Mouse (Mus musculus): ENCODE results near the gene Itpa. TPM values are rescaled to one million over a fixed set of nuclear protein-coding genes. Genes with fewer than 3 reads are reported as not detected.

Gene Itpa
- total RNA-seq, 2 experiments from 2014 or later, result 10.8 to 16.2 TPM

GRCm38 (mm10) chr2:130705178-130705577 is 37.8 kb downstream of the Itpa start:
- DNase-seq, result no peak
- Histone ChIP-seq H3K27ac (no peak overlapping the region), H3K4me3 (no peak overlapping the region)
- intact Hi-C loops (cut with DNase I), result no loop called here
- TF ChIP-seq CTCF (IDR thresholded peaks at IDR 0.05), result peak; percentile 12; the same call in 1 of the 2 replicates

- TF ChIP-seq CTCF (IDR thresholded peaks at IDR 0.05), result no peak
- DNase-seq, result no peak
- Histone ChIP-seq H3K4me3 (no peak overlapping the region), H3K27ac (no peak overlapping the region)
- intact Hi-C loops (cut with DNase I), result no loop called here
Measured at GRCm38 (mm10) chr2:130706602-130707001, 39.2 kb downstream of the Itpa start.

- Histone ChIP-seq H3K4me3 (no peak overlapping the region), H3K27ac (no peak overlapping the region)
- DNase-seq, result no peak
- intact Hi-C loops (cut with DNase I), result no loop called here
- no peak for TF ChIP-seq CTCF (IDR thresholded peaks at IDR 0.05)
Measured at GRCm38 (mm10) chr2:130707057-130707456, 39.6 kb downstream of the Itpa start.

- Histone ChIP-seq H3K4me3 (no peak overlapping the region), H3K27ac (no peak overlapping the region)
- DNase-seq, result no peak
- intact Hi-C loops (cut with DNase I), result no loop called here
- TF ChIP-seq CTCF (IDR thresholded peaks at IDR 0.05), result no peak
Measured at GRCm38 (mm10) chr2:130717951-130718350, 50.5 kb downstream of the Itpa start.

GRCm38 (mm10) chr2:130724369-130724768 is 57.0 kb downstream of the Itpa start:
- Histone ChIP-seq H3K27ac (no peak overlapping the region), H3K4me3 (no peak overlapping the region)
- intact Hi-C loops (cut with DNase I), result no loop called here
- no peak for TF ChIP-seq CTCF (IDR thresholded peaks at IDR 0.05)
- DNase-seq, result no peak

GRCm38 (mm10) chr2:130727752-130728151 is 60.3 kb downstream of the Itpa start:
- DNase-seq, result no peak
- Histone ChIP-seq H3K4me3 (no peak overlapping the region), H3K27ac (no peak overlapping the region)
- no peak for TF ChIP-seq CTCF (IDR thresholded peaks at IDR 0.05)
- intact Hi-C loops (cut with DNase I), result no loop called here

- Histone ChIP-seq H3K4me3 (no peak overlapping the region), H3K27ac (no peak overlapping the region)
- DNase-seq, result no peak
- intact Hi-C loops (cut with DNase I), result no loop called here
- TF ChIP-seq CTCF (IDR thresholded peaks at IDR 0.05), result no peak
Measured at GRCm38 (mm10) chr2:130728906-130729585, 61.6 kb downstream of the Itpa start.

- Histone ChIP-seq H3K27ac (no peak overlapping the region), H3K4me3 (no peak overlapping the region)
- intact Hi-C loops (cut with DNase I), result no loop called here
- TF ChIP-seq CTCF (IDR thresholded peaks at IDR 0.05), result no peak
- DNase-seq, result no peak
Measured at GRCm38 (mm10) chr2:130730746-130731145, 63.3 kb downstream of the Itpa start.

Other genes starting within 250 kb of the Itpa start
- 10 to 100 TPM; 15.7 to 19.1 TPM for gene Vps16, start 243.3 kb upstream of the Itpa start, total RNA-seq (2021)
- gene Pced1a, start 242.9 kb upstream of the Itpa start, total RNA-seq (2021), result 1 to 10 TPM; 4.5 to 5.0 TPM
- gene Ptpra, start 217.3 kb upstream of the Itpa start, total RNA-seq (2021), result 10 to 100 TPM; 16.0 to 23.3 TPM
- 10 to 100 TPM; 44.7 to 53.9 TPM for gene Mrps26, start 103.9 kb upstream of the Itpa start, total RNA-seq (2021)
- not detected for gene Oxt, start 91.4 kb upstream of the Itpa start, total RNA-seq (2021)
- gene Avp, start 85.1 kb upstream of the Itpa start, total RNA-seq (2021), result not detected
- 1 to 10 TPM; 6.0 to 7.5 TPM for gene Fastkd5, start 37.6 kb upstream of the Itpa start, total RNA-seq (2021)
- gene Ubox5, start 37.6 kb upstream of the Itpa start, total RNA-seq (2021), result 1 to 10 TPM; 4.9 to 5.0 TPM
- 1 to 10 TPM; 2.3 to 3.3 TPM for gene Lzts3, start 24.8 kb upstream of the Itpa start, total RNA-seq (2021)
- gene Ddrgk1, start 3.0 kb upstream of the Itpa start, total RNA-seq (2021), result 100 to 1,000 TPM; 104 to 127 TPM
- gene Slc4a11, start 29.9 kb downstream of the Itpa start, total RNA-seq (2021), result under 1 TPM in 1 of 2 experiments, not detected in 1; 0.45 TPM
- gene 4930402H24Rik, start 238.8 kb downstream of the Itpa start, total RNA-seq (2021), result 1 to 10 TPM; 3.1 to 5.0 TPM
- gene Atrn, start 238.9 kb downstream of the Itpa start, total RNA-seq (2021), result 10 to 100 TPM; 14.1 to 15.3 TPM